Mouse (Mus musculus) lung, adult 2 months (tissue): Measurements from ENCODE around the gene Cacna1i.

ENCODE experiments used
- CTCF ChIP-seq: fragments of 200-500 bp; IDR thresholded peaks from 2 replicates; pipeline ENCODE4 v1.5.1; 2011; ENCODE audit warnings: mild to moderate bottlenecking, low read length, control low read depth; ENCODE audit not compliant: insufficient read depth
- POLR2A ChIP-seq: fragments of 200-500 bp; IDR thresholded peaks from 2 replicates; pipeline ENCODE4 v1.6.1; 2011; ENCODE audit warnings: low read depth, mild to moderate bottlenecking, control low read depth, low read length, borderline replicate concordance; ENCODE audit errors: extremely low read depth

DNA sequence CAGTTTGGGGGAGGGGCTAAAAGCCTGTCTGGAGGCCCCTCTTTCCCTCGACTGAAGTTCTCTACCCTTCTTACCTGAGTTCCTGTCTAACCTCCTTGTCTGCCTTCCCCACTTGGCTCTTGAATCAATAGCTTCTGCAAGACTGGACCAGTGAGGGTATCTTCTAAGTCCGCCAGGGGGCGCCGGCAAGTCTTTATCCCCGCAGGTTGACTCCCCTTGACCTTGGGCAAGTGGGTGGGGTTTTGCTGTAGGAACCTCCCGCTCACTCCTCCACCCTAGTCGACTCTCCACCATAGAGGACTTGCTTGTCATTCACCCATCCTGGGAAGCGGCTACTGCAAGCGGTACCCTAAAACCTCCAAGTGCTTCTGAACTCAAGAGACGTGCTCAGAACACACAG is 2.4 kb downstream of the Cacna1i start:
- TF ChIP-seq CTCF = peak; percentile 58
- no peak for TF ChIP-seq POLR2A
